Mouse (Mus musculus) cerebellum, adult 2 months (tissue): Measurements from ENCODE around the gene Mrnip.

ENCODE experiments used
- CTCF ChIP-seq: fragments of 200-500 bp; IDR thresholded peaks from 2 replicates; pipeline ENCODE4 v1.5.1; 2011; ENCODE audit warnings: low read depth, mild to moderate bottlenecking, control low read depth, low read length, moderate library complexity, borderline replicate concordance; ENCODE audit not compliant: insufficient read depth
- POLR2A ChIP-seq: fragments of 200-500 bp; IDR thresholded peaks from 2 replicates; pipeline ENCODE4 v1.6.1; 2011; ENCODE audit warnings: low read length, control low read depth, borderline replicate concordance; ENCODE audit not compliant: insufficient read depth

- no peak for TF ChIP-seq CTCF
- TF ChIP-seq POLR2A: peak; percentile 96
Measured at GRCm38 (mm10) chr11:50174730-50175187, 515 bp downstream of the Mrnip start.
